Mouse (Mus musculus): ENCODE data around the gene Slfn3. TPM values are rescaled to one million over a fixed set of nuclear protein-coding genes. Genes with fewer than 3 reads are reported as not detected.
"Not testable (repeated sequence)": the region's sequence is repeated elsewhere in the genome, so short reads cannot be mapped to it uniquely, and the experiment has no call there.

The Slfn3 gene
- polyA plus RNA-seq, 1 experiment: 6.4 TPM

- Histone ChIP-seq H3K27ac (ENCODE audit: control insufficient read depth, insufficient read depth, low read depth, low read length, poor library complexity) (peak overlapping the region; percentile 73), H3K4me1 (ENCODE audit: control insufficient read depth, insufficient read depth, low read length) (peaks cover 4% of the 10 kb centered on the region), H3K4me3 (replicated peaks; ENCODE audit: control insufficient read depth, low read depth, low read length) (peak overlapping the region; percentile 95)
- TF ChIP-seq CTCF (IDR thresholded peaks at IDR 0.05; ENCODE audit: control insufficient read depth, insufficient read depth, low read length) (peak; percentile 35; the same call in 1 of the 2 replicates), POLR2A (IDR thresholded peaks at IDR 0.05; ENCODE audit: borderline replicate concordance, control insufficient read depth, low read depth, low read length) (no peak)
- WGBS: 3% methylated on average over 9 of the region's 9 CpGs
Observed at GRCm38 (mm10) chr11:83224217-83224616, 33.1 kb downstream of the Slfn3 start.

- Histone ChIP-seq H3K4me1 (ENCODE audit: control insufficient read depth, insufficient read depth, low read length) (peaks cover 4% of the 10 kb centered on the region), H3K27ac (ENCODE audit: control insufficient read depth, insufficient read depth, low read depth, low read length, poor library complexity) (peak overlapping the region; percentile 73), H3K4me3 (replicated peaks; ENCODE audit: control insufficient read depth, low read depth, low read length) (peak overlapping the region; percentile 95)
- 6% methylated on average over 3 of the region's 3 CpGs for WGBS
- TF ChIP-seq POLR2A (IDR thresholded peaks at IDR 0.05; ENCODE audit: borderline replicate concordance, control insufficient read depth, low read depth, low read length): no peak
- TF ChIP-seq CTCF (IDR thresholded peaks at IDR 0.05; ENCODE audit: control insufficient read depth, insufficient read depth, low read length): no peak
Observed at GRCm38 (mm10) chr11:83224750-83225149, 33.6 kb downstream of the Slfn3 start.

GRCm38 (mm10) chr11:83225371-83225960 is 34.3 kb downstream of the Slfn3 start:
- H3K27ac ChIP-seq (ENCODE audit: control insufficient read depth, insufficient read depth, low read depth, low read length, poor library complexity): no peak overlapping the region

GRCm38 (mm10) chr11:83227926-83228723 is 37.0 kb downstream of the Slfn3 start:
- Histone ChIP-seq H3K27ac (ENCODE audit: control insufficient read depth, insufficient read depth, low read depth, low read length, poor library complexity) (no peak overlapping the region), H3K4me3 (replicated peaks; ENCODE audit: control insufficient read depth, low read depth, low read length) (no peak overlapping the region), H3K4me1 (ENCODE audit: control insufficient read depth, insufficient read depth, low read length) (peaks cover 4% of the 10 kb centered on the region)
- TF ChIP-seq POLR2A (IDR thresholded peaks at IDR 0.05; ENCODE audit: borderline replicate concordance, control insufficient read depth, low read depth, low read length): no peak
- no peak for TF ChIP-seq CTCF (IDR thresholded peaks at IDR 0.05; ENCODE audit: control insufficient read depth, insufficient read depth, low read length)
- 85% methylated on average over 7 of the region's 7 CpGs for WGBS

More at GRCm38 (mm10) chr11:83225371-83225960, 34.3 kb downstream of the Slfn3 start:
- Histone ChIP-seq H3K4me1 (ENCODE audit: control insufficient read depth, insufficient read depth, low read length) (peaks cover 4% of the 10 kb centered on the region), H3K4me3 (replicated peaks; ENCODE audit: control insufficient read depth, low read depth, low read length) (peak overlapping the region; percentile 95)
- TF ChIP-seq POLR2A (IDR thresholded peaks at IDR 0.05; ENCODE audit: borderline replicate concordance, control insufficient read depth, low read depth, low read length) (no peak), CTCF (IDR thresholded peaks at IDR 0.05; ENCODE audit: control insufficient read depth, insufficient read depth, low read length) (no peak)
- 50% methylated on average over 9 of the region's 9 CpGs for WGBS

- H3K27ac ChIP-seq (ENCODE audit: control insufficient read depth, insufficient read depth, low read depth, low read length, poor library complexity): no peak overlapping the region
- no peak for TF ChIP-seq POLR2A (IDR thresholded peaks at IDR 0.05; ENCODE audit: borderline replicate concordance, control insufficient read depth, low read depth, low read length)
- TF ChIP-seq CTCF (IDR thresholded peaks at IDR 0.05; ENCODE audit: control insufficient read depth, insufficient read depth, low read length): no peak
- WGBS: 62% methylated on average over 3 of the region's 3 CpGs
- no peaks in the 10 kb centered on the region; the same call in 1 of the 2 replicates for H3K4me1 ChIP-seq (ENCODE audit: control insufficient read depth, insufficient read depth, low read length)
- no peak overlapping the region for H3K4me3 ChIP-seq (replicated peaks; ENCODE audit: control insufficient read depth, low read depth, low read length)
Observed at GRCm38 (mm10) chr11:83230966-83231365, 39.8 kb downstream of the Slfn3 start.

GRCm38 (mm10) chr11:83233621-83234020 is 42.5 kb downstream of the Slfn3 start:
- H3K4me1 ChIP-seq (ENCODE audit: control insufficient read depth, insufficient read depth, low read length); H3K4me3 ChIP-seq (replicated peaks; ENCODE audit: control insufficient read depth, low read depth, low read length); H3K27ac ChIP-seq (ENCODE audit: control insufficient read depth, insufficient read depth, low read depth, low read length, poor library complexity): not testable (repeated sequence)
- WGBS: 68% methylated on average over 5 of the region's 5 CpGs

DNA sequence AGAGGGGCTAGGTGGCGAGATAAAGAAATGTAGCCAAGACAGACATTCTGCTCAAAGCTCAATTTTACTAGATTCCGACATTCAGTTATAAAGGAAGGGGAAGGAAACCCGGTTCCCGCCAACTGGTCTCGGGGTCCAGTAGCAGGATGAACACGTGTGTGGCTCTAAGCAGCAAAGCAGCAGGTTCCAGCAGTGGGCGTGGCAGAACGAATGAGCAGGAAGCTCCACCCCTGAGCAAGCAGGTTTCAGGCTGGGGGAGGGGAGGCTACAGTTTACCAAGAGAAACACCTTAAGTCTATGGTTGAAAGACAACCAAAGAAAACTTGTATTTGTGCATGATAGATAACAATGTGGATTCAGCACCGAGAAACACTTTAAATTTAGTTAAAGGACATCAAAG is 46.3 kb downstream of the Slfn3 start:
- not testable (repeated sequence) for H3K4me1 ChIP-seq (ENCODE audit: control insufficient read depth, insufficient read depth, low read length); H3K4me3 ChIP-seq (replicated peaks; ENCODE audit: control insufficient read depth, low read depth, low read length); H3K27ac ChIP-seq (ENCODE audit: control insufficient read depth, insufficient read depth, low read depth, low read length, poor library complexity)
- 78% methylated on average over 9 of the region's 9 CpGs for WGBS

DNA sequence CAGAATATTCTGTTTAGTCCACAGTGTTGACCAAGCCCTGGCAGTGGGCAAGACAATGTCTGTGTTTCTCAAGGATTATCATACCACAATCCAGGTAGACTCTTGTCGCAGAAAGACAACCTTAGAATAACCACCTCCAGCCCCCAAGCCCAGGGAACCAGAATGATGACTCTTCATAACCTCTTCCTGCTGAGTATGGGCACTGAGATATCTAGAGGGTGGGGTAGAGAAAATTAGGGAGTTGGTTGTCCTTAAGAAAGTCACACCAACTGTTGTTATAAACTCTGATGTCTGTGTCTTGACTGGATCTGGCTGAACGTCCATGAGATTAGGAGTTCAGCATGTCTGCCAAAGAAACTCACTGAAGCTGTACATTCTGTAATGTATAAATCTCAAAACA is 47.3 kb downstream of the Slfn3 start:
- no peaks in the 10 kb centered on the region for H3K4me1 ChIP-seq (ENCODE audit: control insufficient read depth, insufficient read depth, low read length)
- TF ChIP-seq CTCF (IDR thresholded peaks at IDR 0.05; ENCODE audit: control insufficient read depth, insufficient read depth, low read length) (no peak), POLR2A (IDR thresholded peaks at IDR 0.05; ENCODE audit: borderline replicate concordance, control insufficient read depth, low read depth, low read length) (no peak)
- WGBS: 79% methylated on average over 2 of the region's 2 CpGs
- H3K4me3 ChIP-seq (replicated peaks; ENCODE audit: control insufficient read depth, low read depth, low read length): no peak overlapping the region
- no peak overlapping the region for H3K27ac ChIP-seq (ENCODE audit: control insufficient read depth, insufficient read depth, low read depth, low read length, poor library complexity)

Measured in bone marrow, adult 2 months (tissue).